Mouse (Mus musculus): ENCODE results near the gene Gramd1a. TPM values are rescaled to one million over a fixed set of nuclear protein-coding genes. Genes with fewer than 3 reads are reported as not detected.
A peak's percentile ranks its signal among the peaks of the same experiment; 100 is the strongest.

Gramd1a gene
- total and polyA plus RNA-seq, 3 experiments, result 19.2 to 56.7 (median 52.7) TPM

GRCm38 (mm10) chr7:31163666-31164577, 8.2 kb upstream of the Gramd1a start:
- no peak for ATAC-seq (ENCODE audit: extremely low read depth, insufficient number of reproducible peaks, low FRiP score, poor library complexity, severe bottlenecking)

GRCm38 (mm10) chr7:31162324-31162723, 6.6 kb upstream of the Gramd1a start:
- no peak for TF ChIP-seq GATA1 (IDR thresholded peaks at IDR 0.05; ENCODE audit: borderline replicate concordance, low read length)
- TF ChIP-seq POLR2AphosphoS5 (IDR thresholded peaks at IDR 0.05; ENCODE audit: insufficient replicate concordance, low read depth, low read length), result no peak
- TF ChIP-seq CTCF (IDR thresholded peaks at IDR 0.05; ENCODE audit: low read depth, low read length), result no peak
- TF ChIP-seq GATA2 (IDR thresholded peaks at IDR 0.05; ENCODE audit: borderline replicate concordance, low read depth, low read length), result no peak
- no peak for TF ChIP-seq TAL1 (conservative IDR thresholded peaks at IDR 0.05; ENCODE audit: low read depth, low read length)
- Histone ChIP-seq H3K27me3 (ENCODE audit: insufficient read depth, low read length) (no peaks in the 10 kb centered on the region), H3K9me3 (replicated peaks) (peaks cover 4% of the 10 kb centered on the region), H3K4me1 (ENCODE audit: insufficient read depth, low read depth, low read length) (peaks cover 37% of the 10 kb centered on the region), H3K4me3 (ENCODE audit: low read depth, low read length) (no peak overlapping the region), H3K36me3 (replicated peaks) (no peaks in the 10 kb centered on the region)
- no peak for ATAC-seq (ENCODE audit: extremely low read depth, insufficient number of reproducible peaks, low FRiP score, poor library complexity, severe bottlenecking)
- DNase-seq (ENCODE audit: low spot score), result no peak

More at GRCm38 (mm10) chr7:31163666-31164577, 8.2 kb upstream of the Gramd1a start:
- peaks cover 4% of the 10 kb centered on the region for H3K9me3 ChIP-seq (replicated peaks)
- DNase-seq (ENCODE audit: low spot score), result no peak
- TF ChIP-seq GATA2 (IDR thresholded peaks at IDR 0.05; ENCODE audit: borderline replicate concordance, low read depth, low read length) (no peak), POLR2AphosphoS5 (IDR thresholded peaks at IDR 0.05; ENCODE audit: insufficient replicate concordance, low read depth, low read length) (no peak)
- no peak overlapping the region for H3K4me3 ChIP-seq (ENCODE audit: low read depth, low read length)
- H3K27me3 ChIP-seq (ENCODE audit: insufficient read depth, low read length), result no peaks in the 10 kb centered on the region
- H3K36me3 ChIP-seq (replicated peaks), result no peaks in the 10 kb centered on the region
- H3K4me1 ChIP-seq (ENCODE audit: insufficient read depth, low read depth, low read length), result peaks cover 33% of the 10 kb centered on the region

- peaks cover 38% of the 10 kb centered on the region for H3K4me1 ChIP-seq (ENCODE audit: insufficient read depth, low read depth, low read length)
- TF ChIP-seq TAL1 (conservative IDR thresholded peaks at IDR 0.05; ENCODE audit: low read depth, low read length) (no peak), GATA2 (IDR thresholded peaks at IDR 0.05; ENCODE audit: borderline replicate concordance, low read depth, low read length) (no peak), POLR2AphosphoS5 (IDR thresholded peaks at IDR 0.05; ENCODE audit: insufficient replicate concordance, low read depth, low read length) (no peak), CTCF (IDR thresholded peaks at IDR 0.05; ENCODE audit: low read depth, low read length) (no peak), GATA1 (IDR thresholded peaks at IDR 0.05; ENCODE audit: borderline replicate concordance, low read length) (no peak)
- no peak for DNase-seq (ENCODE audit: low spot score)
These were observed 6.1 kb upstream of the Gramd1a start for GRCm38 (mm10) chr7:31161831-31162230.

DNA sequence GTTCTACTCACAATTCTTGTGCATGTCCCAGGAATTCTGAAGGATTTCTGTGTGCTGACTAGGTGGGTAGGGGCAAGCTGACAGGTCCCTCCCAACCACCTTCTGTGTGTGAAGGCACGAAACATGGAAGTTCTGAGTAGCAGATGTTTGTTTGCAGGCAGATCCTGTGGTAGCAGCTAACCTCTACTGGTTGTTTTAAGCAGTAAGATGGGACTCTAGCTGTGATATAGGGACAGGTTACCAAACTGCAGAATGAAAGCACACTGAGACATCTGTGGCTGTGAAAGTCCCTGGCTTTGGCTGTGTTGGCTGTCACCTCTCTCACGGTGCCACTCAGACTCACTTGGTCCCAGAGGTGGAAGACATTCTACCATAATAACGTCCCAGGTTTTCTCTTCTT, 5.5 kb upstream of the Gramd1a start:
- no peak for ATAC-seq (ENCODE audit: extremely low read depth, insufficient number of reproducible peaks, low FRiP score, poor library complexity, severe bottlenecking)
- no peak for TF ChIP-seq POLR2AphosphoS5 (IDR thresholded peaks at IDR 0.05; ENCODE audit: insufficient replicate concordance, low read depth, low read length)
- no peak for TF ChIP-seq GATA2 (IDR thresholded peaks at IDR 0.05; ENCODE audit: borderline replicate concordance, low read depth, low read length)
- no peak for TF ChIP-seq TAL1 (conservative IDR thresholded peaks at IDR 0.05; ENCODE audit: low read depth, low read length)
- no peak for TF ChIP-seq CTCF (IDR thresholded peaks at IDR 0.05; ENCODE audit: low read depth, low read length)
- TF ChIP-seq GATA1 (IDR thresholded peaks at IDR 0.05; ENCODE audit: borderline replicate concordance, low read length), result no peak
- Histone ChIP-seq H3K4me1 (ENCODE audit: insufficient read depth, low read depth, low read length) (peaks cover 44% of the 10 kb centered on the region), H3K9me3 (replicated peaks) (peaks cover 7% of the 10 kb centered on the region), H3K4me3 (ENCODE audit: low read depth, low read length) (no peak overlapping the region; the same call in 1 of the 2 replicates), H3K27me3 (ENCODE audit: insufficient read depth, low read length) (no peaks in the 10 kb centered on the region), H3K36me3 (replicated peaks) (no peaks in the 10 kb centered on the region)
- DNase-seq (ENCODE audit: low spot score), result no peak

More at GRCm38 (mm10) chr7:31161831-31162230, 6.1 kb upstream of the Gramd1a start:
- Histone ChIP-seq H3K27me3 (ENCODE audit: insufficient read depth, low read length) (no peaks in the 10 kb centered on the region), H3K36me3 (replicated peaks) (no peaks in the 10 kb centered on the region), H3K4me3 (ENCODE audit: low read depth, low read length) (no peak overlapping the region), H3K9me3 (replicated peaks) (peaks cover 4% of the 10 kb centered on the region)
- ATAC-seq (ENCODE audit: extremely low read depth, insufficient number of reproducible peaks, low FRiP score, poor library complexity, severe bottlenecking), result no peak

DNA sequence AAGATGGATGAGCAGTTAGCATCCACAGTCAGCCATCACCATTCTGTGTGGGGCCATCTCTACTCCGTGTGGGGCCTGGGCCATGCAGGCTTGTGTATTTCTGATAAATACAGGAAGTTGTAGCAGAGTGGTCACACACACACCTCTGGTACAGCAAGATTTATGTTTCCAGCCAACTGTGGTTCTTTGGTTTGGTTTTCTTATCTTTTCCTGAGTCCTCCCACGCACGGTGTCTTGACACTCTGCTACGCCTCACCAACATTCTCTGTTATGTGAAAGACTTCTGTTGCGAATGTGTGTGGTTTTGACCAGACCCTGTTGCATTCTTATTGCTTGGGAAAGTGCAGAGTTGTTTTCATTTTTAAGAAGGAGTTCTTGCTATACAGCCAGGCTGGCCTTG, 5.1 kb upstream of the Gramd1a start:
- TF ChIP-seq CTCF (IDR thresholded peaks at IDR 0.05; ENCODE audit: low read depth, low read length) (no peak), TAL1 (conservative IDR thresholded peaks at IDR 0.05; ENCODE audit: low read depth, low read length) (peak; percentile 50)
- H3K4me1 ChIP-seq (ENCODE audit: insufficient read depth, low read depth, low read length), result peaks cover 48% of the 10 kb centered on the region
- no peak for DNase-seq (ENCODE audit: low spot score)

GRCm38 (mm10) chr7:31156034-31156928, 585 bp upstream of the Gramd1a start:
- Histone ChIP-seq H3K36me3 (replicated peaks) (peaks cover 2% of the 10 kb centered on the region), H3K4me1 (ENCODE audit: insufficient read depth, low read depth, low read length) (peaks cover 54% of the 10 kb centered on the region), H3K4me3 (ENCODE audit: low read depth, low read length) (peak overlapping the region; percentile 50; the same call in 1 of the 2 replicates), H3K27me3 (ENCODE audit: insufficient read depth, low read length) (no peaks in the 10 kb centered on the region), H3K9me3 (replicated peaks) (peaks cover 16% of the 10 kb centered on the region)
- ATAC-seq (ENCODE audit: extremely low read depth, insufficient number of reproducible peaks, low FRiP score, poor library complexity, severe bottlenecking), result peak; percentile 24; the same call in 1 of the 2 replicates
- DNase-seq (ENCODE audit: low spot score), result no peak
- TF ChIP-seq TAL1 (conservative IDR thresholded peaks at IDR 0.05; ENCODE audit: low read depth, low read length) (no peak), CTCF (IDR thresholded peaks at IDR 0.05; ENCODE audit: low read depth, low read length) (no peak), GATA1 (IDR thresholded peaks at IDR 0.05; ENCODE audit: borderline replicate concordance, low read length) (no peak), POLR2AphosphoS5 (IDR thresholded peaks at IDR 0.05; ENCODE audit: insufficient replicate concordance, low read depth, low read length) (no peak), GATA2 (IDR thresholded peaks at IDR 0.05; ENCODE audit: borderline replicate concordance, low read depth, low read length) (no peak)

More for the DNA sequence above, 5.1 kb upstream of the Gramd1a start:
- H3K36me3 ChIP-seq (replicated peaks), result no peaks in the 10 kb centered on the region
- H3K4me3 ChIP-seq (ENCODE audit: low read depth, low read length), result no peak overlapping the region
- no peaks in the 10 kb centered on the region for H3K27me3 ChIP-seq (ENCODE audit: insufficient read depth, low read length)
- peak; percentile 66 for ATAC-seq (ENCODE audit: extremely low read depth, insufficient number of reproducible peaks, low FRiP score, poor library complexity, severe bottlenecking)
- H3K9me3 ChIP-seq (replicated peaks), result peaks cover 10% of the 10 kb centered on the region

Data from G1E (cell line).